Mouse (Mus musculus): ENCODE results near the gene Rbp3. TPM values are rescaled to one million over a fixed set of nuclear protein-coding genes. Genes with fewer than 3 reads are reported as not detected.

Gene Rbp3
- polyA plus RNA-seq, 1 experiment from 2014 or later = not detected

GRCm38 (mm10) chr14:33940739-33941138, 13.1 kb upstream of the Rbp3 start, which contains the start of gene Gdf2:
TSS of gene Gdf2 (plus strand) at chr14:33941039.
- Histone ChIP-seq H3K9ac (no peak within 1 kb of the TSS), H3K27ac (no peak within 1 kb of the TSS), H3K27me3 (no peaks in the 10 kb centered on the region), H3K9me3 (no peaks in the 10 kb centered on the region), H3K36me3 (no peaks in the 10 kb centered on the region), H3K4me3 (no peak within 1 kb of the TSS), H3K4me2 (no peak within 1 kb of the TSS), H3K4me1 (replicated peaks) (no peaks in the 10 kb centered on the region)
- 83% methylated on average over 8 of the region's 8 CpGs for WGBS
- ATAC-seq (ENCODE audit: low FRiP score) = no peak

DNA sequence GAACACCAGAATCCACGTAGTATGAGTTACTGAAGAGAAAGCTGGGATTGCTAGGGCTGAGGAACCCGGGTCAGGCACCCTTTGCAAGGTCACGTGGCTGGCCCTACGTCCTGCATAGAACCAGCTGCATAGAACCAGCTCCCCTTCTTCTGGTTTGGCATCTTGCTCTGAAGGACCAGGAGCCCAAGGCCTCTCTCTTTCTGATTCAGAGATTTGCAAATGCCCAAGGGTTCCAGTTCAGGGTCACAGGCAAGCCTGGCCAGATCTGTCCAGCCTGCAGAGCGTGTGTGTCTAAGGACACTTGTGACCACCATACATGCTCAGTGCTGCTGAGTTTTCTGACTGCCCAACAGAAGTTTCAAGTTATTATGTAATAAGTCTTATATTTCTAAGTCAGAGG, 11.6 kb upstream of the Rbp3 start:
- 83% methylated on average over 5 of the region's 5 CpGs for WGBS
- H3K9ac ChIP-seq = no peak overlapping the region

GRCm38 (mm10) chr14:33946125-33946524, 7.7 kb upstream of the Rbp3 start:
- Histone ChIP-seq H3K27ac (no peak overlapping the region), H3K4me2 (no peak overlapping the region), H3K9ac (no peak overlapping the region), H3K36me3 (no peaks in the 10 kb centered on the region), H3K27me3 (no peaks in the 10 kb centered on the region), H3K9me3 (no peaks in the 10 kb centered on the region), H3K4me3 (no peak overlapping the region), H3K4me1 (replicated peaks) (no peaks in the 10 kb centered on the region)
- ATAC-seq (ENCODE audit: low FRiP score) = no peak
- 82% methylated on average over 6 of the region's 6 CpGs for WGBS

More for the DNA sequence above, 11.6 kb upstream of the Rbp3 start:
- H3K27ac ChIP-seq = no peak overlapping the region
- ATAC-seq (ENCODE audit: low FRiP score) = no peak
- H3K4me1 ChIP-seq (replicated peaks) = no peaks in the 10 kb centered on the region
- no peaks in the 10 kb centered on the region for H3K9me3 ChIP-seq
- H3K4me3 ChIP-seq = no peak overlapping the region
- no peaks in the 10 kb centered on the region for H3K27me3 ChIP-seq
- H3K4me2 ChIP-seq = no peak overlapping the region
- no peaks in the 10 kb centered on the region for H3K36me3 ChIP-seq

- Histone ChIP-seq H3K9me3 (no peaks in the 10 kb centered on the region), H3K4me3 (no peak overlapping the region)
- WGBS = 70% methylated on average over 6 of the region's 6 CpGs
These were observed 1.4 kb upstream of the Rbp3 start for GRCm38 (mm10) chr14:33952233-33952981.

DNA sequence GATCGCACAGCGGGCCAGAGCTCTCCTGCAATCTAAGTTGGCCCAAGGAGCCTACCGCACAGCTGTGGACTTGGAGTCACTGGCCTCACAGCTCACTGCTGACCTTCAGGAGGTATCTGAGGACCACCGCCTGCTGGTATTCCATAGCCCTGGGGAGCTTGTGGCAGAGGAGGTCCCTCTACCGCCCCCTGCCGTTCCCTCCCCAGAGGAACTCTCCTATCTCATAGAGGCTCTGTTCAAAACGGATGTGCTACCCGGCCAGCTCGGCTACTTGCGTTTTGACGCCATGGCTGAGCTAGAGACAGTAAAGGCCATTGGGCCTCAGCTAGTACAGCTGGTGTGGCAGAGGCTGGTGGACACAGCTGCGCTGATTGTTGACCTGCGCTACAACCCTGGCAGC, 2.3 kb downstream of the Rbp3 start:
- Histone ChIP-seq H3K4me1 (replicated peaks) (no peaks in the 10 kb centered on the region), H3K9me3 (no peaks in the 10 kb centered on the region), H3K36me3 (no peaks in the 10 kb centered on the region), H3K27me3 (0 out of 2 replicates have a peak, but pooled peaks cover 7% of the 10 kb centered on the region), H3K4me3 (no peak overlapping the region), H3K27ac (no peak overlapping the region), H3K9ac (no peak overlapping the region), H3K4me2 (no peak overlapping the region)
- WGBS = 78% methylated on average over 13 of the region's 13 CpGs
- no peak for ATAC-seq (ENCODE audit: low FRiP score)

More at GRCm38 (mm10) chr14:33952233-33952981, 1.4 kb upstream of the Rbp3 start:
- Histone ChIP-seq H3K36me3 (no peaks in the 10 kb centered on the region), H3K27ac (no peak overlapping the region), H3K27me3 (no peaks in the 10 kb centered on the region), H3K4me1 (replicated peaks) (no peaks in the 10 kb centered on the region), H3K9ac (no peak overlapping the region), H3K4me2 (no peak overlapping the region)
- ATAC-seq (ENCODE audit: low FRiP score) = no peak

DNA sequence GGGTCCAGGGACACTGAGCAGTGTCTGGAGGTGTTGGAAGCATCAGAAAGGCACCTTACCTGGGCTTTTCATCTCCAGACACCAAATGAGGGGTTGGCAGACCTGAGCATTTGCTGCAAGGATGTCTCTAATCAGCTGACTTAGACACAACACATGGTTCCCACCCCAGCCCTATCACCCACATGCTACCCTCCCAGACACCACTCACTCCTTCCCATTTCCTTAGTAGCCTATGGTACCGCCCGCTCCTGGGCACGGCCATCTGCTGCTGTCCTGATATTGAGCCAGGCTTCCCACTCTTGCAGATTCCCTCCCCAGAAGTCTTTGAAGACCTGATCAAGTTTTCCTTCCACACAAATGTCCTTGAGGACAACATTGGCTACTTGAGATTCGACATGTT, 4.4 kb downstream of the Rbp3 start:
- Histone ChIP-seq H3K9ac (no peak overlapping the region), H3K4me1 (replicated peaks) (no peaks in the 10 kb centered on the region), H3K36me3 (no peaks in the 10 kb centered on the region), H3K27me3 (0 out of 2 replicates have a peak, but pooled peaks cover 7% of the 10 kb centered on the region), H3K9me3 (no peaks in the 10 kb centered on the region), H3K4me3 (no peak overlapping the region), H3K4me2 (no peak overlapping the region), H3K27ac (no peak overlapping the region)
- ATAC-seq (ENCODE audit: low FRiP score) = no peak
- 92% methylated on average over 4 of the region's 4 CpGs for WGBS

- Histone ChIP-seq H3K27me3 (0 out of 2 replicates have a peak, but pooled peaks cover 7% of the 10 kb centered on the region), H3K4me2 (no peak overlapping the region), H3K27ac (no peak overlapping the region), H3K36me3 (no peaks in the 10 kb centered on the region), H3K9me3 (no peaks in the 10 kb centered on the region), H3K4me1 (replicated peaks) (no peaks in the 10 kb centered on the region), H3K9ac (no peak overlapping the region), H3K4me3 (no peak overlapping the region)
- WGBS = 70% methylated on average over 3 of the region's 3 CpGs
- ATAC-seq (ENCODE audit: low FRiP score) = no peak
These were observed 5.0 kb downstream of the Rbp3 start for GRCm38 (mm10) chr14:33958841-33959240.

- Histone ChIP-seq H3K27me3 (0 out of 2 replicates have a peak, but pooled peaks cover 7% of the 10 kb centered on the region), H3K9ac (no peak overlapping the region)
- WGBS = 18% methylated on average over 9 of the region's 9 CpGs
These were observed 5.5 kb downstream of the Rbp3 start for GRCm38 (mm10) chr14:33959341-33959740.

DNA sequence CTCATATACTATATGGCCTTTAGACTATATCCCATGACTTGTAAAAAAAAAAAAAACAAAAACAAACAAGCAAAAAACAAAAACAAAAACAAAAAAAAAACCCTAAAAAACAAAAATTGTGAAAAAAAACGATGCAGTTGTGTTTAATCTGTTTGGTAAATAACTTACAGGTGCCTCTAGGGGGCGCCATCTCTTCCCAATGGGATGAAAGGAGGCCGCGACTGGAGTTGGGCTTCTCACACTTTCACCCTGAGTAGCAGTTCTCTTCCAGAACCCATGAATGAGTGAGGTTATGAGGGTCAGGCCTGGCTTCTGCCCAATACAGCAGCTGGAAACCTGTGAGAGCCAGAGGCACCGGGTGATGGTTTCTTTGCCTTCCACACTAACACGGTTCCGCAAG, 11.9 kb downstream of the Rbp3 start:
- no peak overlapping the region for H3K27ac ChIP-seq
- H3K27me3 ChIP-seq = no peaks in the 10 kb centered on the region
- H3K4me1 ChIP-seq (replicated peaks) = no peaks in the 10 kb centered on the region
- H3K9ac ChIP-seq = no peak overlapping the region
- 72% methylated on average over 7 of the region's 7 CpGs for WGBS
- H3K4me3 ChIP-seq = no peak overlapping the region
- no peak for ATAC-seq (ENCODE audit: low FRiP score)
- no peak overlapping the region for H3K4me2 ChIP-seq
- H3K9me3 ChIP-seq = no peaks in the 10 kb centered on the region
- H3K36me3 ChIP-seq = no peaks in the 10 kb centered on the region

More at GRCm38 (mm10) chr14:33959341-33959740, 5.5 kb downstream of the Rbp3 start:
- H3K9me3 ChIP-seq = no peaks in the 10 kb centered on the region
- no peaks in the 10 kb centered on the region for H3K4me1 ChIP-seq (replicated peaks)
- no peak overlapping the region for H3K4me3 ChIP-seq
- H3K27ac ChIP-seq = no peak overlapping the region
- no peak for ATAC-seq (ENCODE audit: low FRiP score)
- H3K4me2 ChIP-seq = no peak overlapping the region
- no peaks in the 10 kb centered on the region for H3K36me3 ChIP-seq

GRCm38 (mm10) chr14:33972679-33973078, 18.9 kb downstream of the Rbp3 start:
- Histone ChIP-seq H3K4me1 (replicated peaks) (peaks cover under 1% of the 10 kb centered on the region; the same call in 1 of the 2 replicates), H3K27me3 (peaks cover under 1% of the 10 kb centered on the region; the same call in 1 of the 2 replicates), H3K9me3 (no peaks in the 10 kb centered on the region), H3K27ac (no peak overlapping the region), H3K9ac (no peak overlapping the region), H3K36me3 (no peaks in the 10 kb centered on the region), H3K4me3 (no peak overlapping the region), H3K4me2 (no peak overlapping the region)
- WGBS = 52% methylated on average over 7 of the region's 7 CpGs
- no peak for ATAC-seq (ENCODE audit: low FRiP score)

GRCm38 (mm10) chr14:33974752-33975151, 20.9 kb downstream of the Rbp3 start:
- Histone ChIP-seq H3K4me1 (replicated peaks) (peaks cover 14% of the 10 kb centered on the region), H3K9me3 (no peaks in the 10 kb centered on the region), H3K36me3 (no peaks in the 10 kb centered on the region)

DNA sequence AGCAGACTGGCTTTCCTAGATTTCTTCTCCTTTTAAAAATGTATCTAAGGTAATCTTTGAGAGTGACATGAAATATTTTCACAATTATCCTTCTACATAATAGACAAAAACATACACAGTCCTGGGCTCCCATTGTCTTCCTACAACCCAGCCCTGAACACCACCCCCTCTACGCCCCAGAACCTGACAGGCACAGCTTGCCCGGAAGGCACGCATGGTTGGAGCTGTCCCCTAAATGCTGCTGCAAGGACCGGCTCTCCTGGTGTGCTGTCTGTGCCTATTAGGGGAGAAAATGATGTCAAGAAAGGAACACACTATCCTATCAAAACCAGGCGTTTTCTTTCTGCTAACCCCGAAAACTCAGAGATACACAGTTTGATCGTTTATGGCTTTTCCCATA, 23.9 kb downstream of the Rbp3 start:
- no peaks in the 10 kb centered on the region for H3K36me3 ChIP-seq
- H3K27ac ChIP-seq = no peak overlapping the region
- peak overlapping the region; percentile 42; the same call in 1 of the 2 replicates for H3K4me3 ChIP-seq
- 33% methylated on average over 7 of the region's 7 CpGs for WGBS
- peaks cover 14% of the 10 kb centered on the region for H3K27me3 ChIP-seq
- peak overlapping the region; percentile 79 for H3K4me2 ChIP-seq
- ATAC-seq (ENCODE audit: low FRiP score) = no peak
- no peak overlapping the region for H3K9ac ChIP-seq
- peaks cover 14% of the 10 kb centered on the region for H3K4me1 ChIP-seq (replicated peaks)
- H3K9me3 ChIP-seq = no peaks in the 10 kb centered on the region

More at GRCm38 (mm10) chr14:33974752-33975151, 20.9 kb downstream of the Rbp3 start:
- Histone ChIP-seq H3K4me3 (no peak overlapping the region), H3K27me3 (peaks cover 14% of the 10 kb centered on the region), H3K9ac (no peak overlapping the region), H3K4me2 (no peak overlapping the region), H3K27ac (no peak overlapping the region)
- ATAC-seq (ENCODE audit: low FRiP score) = no peak
- WGBS = 36% methylated on average over 5 of the region's 5 CpGs

DNA sequence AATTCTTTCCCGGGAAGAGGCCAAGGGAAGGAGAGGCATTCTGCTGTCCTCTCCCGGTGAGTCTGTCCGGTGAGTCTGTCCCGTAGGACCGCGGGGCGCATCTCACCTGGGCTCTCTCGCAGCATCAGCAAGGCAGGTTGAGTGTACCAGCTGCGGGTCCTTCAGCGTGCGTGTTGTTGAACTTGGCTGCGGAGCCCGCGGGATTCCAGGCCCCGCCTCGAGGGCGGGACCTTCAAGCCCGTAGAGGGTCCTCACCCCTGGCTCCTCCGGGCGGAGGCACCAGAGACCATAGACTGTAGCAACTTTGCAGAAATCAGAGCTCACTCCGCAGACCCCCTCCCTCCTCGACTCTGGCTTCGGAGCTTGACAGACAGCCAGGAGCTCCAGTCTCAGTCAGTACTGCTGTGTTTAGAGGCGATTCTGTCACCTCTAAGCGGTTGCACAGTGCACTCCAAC, 24.8 kb downstream of the Rbp3 start, which contains the start of gene Zfp488:
Zfp488 (minus strand) TSS at position 161 of the 456 bp plus-strand sequence.
- peak within 1 kb of the TSS; percentile 65 for H3K9ac ChIP-seq
- H3K36me3 ChIP-seq = no peaks in the 10 kb centered on the region
- peaks cover 14% of the 10 kb centered on the region for H3K27me3 ChIP-seq
- H3K27ac ChIP-seq = no peak within 1 kb of the TSS
- H3K4me1 ChIP-seq (replicated peaks) = peaks cover 14% of the 10 kb centered on the region
- H3K4me2 ChIP-seq = peak within 1 kb of the TSS; percentile 79
- peak within 1 kb of the TSS; percentile 42 for H3K4me3 ChIP-seq
- H3K9me3 ChIP-seq = no peaks in the 10 kb centered on the region
- ATAC-seq (ENCODE audit: low FRiP score) = peak; percentile 57; the same call in 1 of the 2 replicates
- 2% methylated on average over 25 of the region's 25 CpGs for WGBS

Measured in hindbrain, embryonic 13.5 days (tissue).